ENCODE assay signal across 31 mouse cellular contexts in the genomic region with DNA sequence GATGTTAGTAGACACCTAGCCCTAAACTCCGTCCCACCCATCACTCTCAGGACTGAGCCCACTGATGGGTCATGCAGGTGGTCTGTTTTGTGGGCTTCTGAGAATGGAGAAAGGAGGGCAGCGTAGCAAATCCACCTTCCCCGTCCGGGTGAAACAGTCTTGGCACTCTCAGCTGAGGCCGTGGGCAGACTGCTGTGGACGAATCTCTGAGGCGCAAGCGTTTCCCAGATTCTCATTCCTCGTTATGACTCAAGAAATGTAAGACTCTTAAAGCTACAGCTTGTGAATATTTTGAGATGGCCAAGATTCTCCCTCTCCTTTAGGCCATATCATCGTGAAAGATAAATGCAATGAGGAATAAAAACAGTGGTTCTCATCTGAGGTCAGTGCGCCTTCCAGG.
DNase-seq lines count a peak whose midpoint lies in the region; ATAC-seq lines count a peak whose summit lies in the region.
"Had no signal": no experiment of that assay in that cellular context is flagged by ENCODE, and none has a peak within 500 bp of the region (broad histone marks: within the 10 kb centered on the region; RNA-seq: fewer than 3 reads in every experiment).

No protein-coding gene starts in this region.

- H3K4me1 ChIP-seq in midbrain, embryonic 12.5 days, result peaks cover 55% of the 10 kb centered on the region
- peaks cover 52% of the 10 kb centered on the region for H3K4me1 ChIP-seq in midbrain, embryonic 10.5 days

- no peak overlapping the region for H3K4me3 ChIP-seq in midbrain, embryonic 12.5 days
- H3K4me3 ChIP-seq in midbrain, embryonic 10.5 days, result no peak overlapping the region
- H3K4me3 ChIP-seq: erythroblast, embryonic 14.5 days; forebrain, embryonic 15.5 days; hindbrain, embryonic 15.5 days; intestine, embryonic 15.5 days; limb, embryonic 10.5 days; limb, embryonic 15.5 days; liver, embryonic 13.5 days; neural tube, embryonic 12.5 days had no signal

- H3K27me3 ChIP-seq in midbrain, embryonic 12.5 days, result no peaks in the 10 kb centered on the region
- H3K27me3 ChIP-seq in midbrain, embryonic 10.5 days (ENCODE audit: low read depth, poor library complexity, severe bottlenecking), result no peaks in the 10 kb centered on the region
- H3K27me3 ChIP-seq: forebrain, embryonic 15.5 days; hindbrain, embryonic 15.5 days; intestine, embryonic 15.5 days; limb, embryonic 15.5 days; liver, embryonic 13.5 days; neural tube, embryonic 12.5 days; Patski had no signal

- 91% methylated on average over 11 of the region's 11 CpGs for WGBS in midbrain, embryonic 12.5 days
- 96% methylated on average over 11 of the region's 11 CpGs for WGBS in midbrain, embryonic 10.5 days

- no peaks in the 10 kb centered on the region for H3K36me3 ChIP-seq in midbrain, embryonic 12.5 days
- no peaks in the 10 kb centered on the region for H3K36me3 ChIP-seq in midbrain, embryonic 10.5 days
- H3K36me3 ChIP-seq: forebrain, embryonic 15.5 days; hindbrain, embryonic 15.5 days; intestine, embryonic 15.5 days; limb, embryonic 10.5 days; limb, embryonic 15.5 days; liver, embryonic 13.5 days had no signal

- no peaks in the 10 kb centered on the region for H3K9me3 ChIP-seq in midbrain, embryonic 12.5 days
- no peaks in the 10 kb centered on the region for H3K9me3 ChIP-seq in midbrain, embryonic 10.5 days (replicated peaks)
- H3K9me3 ChIP-seq: forebrain, embryonic 15.5 days; hindbrain, embryonic 15.5 days; intestine, embryonic 15.5 days; limb, embryonic 10.5 days; limb, embryonic 15.5 days; liver, embryonic 13.5 days; neural tube, embryonic 12.5 days had no signal

- DNase-seq in frontal cortex, postnatal 25 days (ENCODE audit: low spot score in 2 of 2), result no peak
- DNase-seq in midbrain, embryonic 10.5 days (ENCODE audit: low spot score), result no peak
- peak; percentile 53 for DNase-seq in right cerebral cortex, adult 18-20 months
- no peak for DNase-seq in right cerebral cortex, postnatal 10 days (ENCODE audit: low spot score in 2 of 2)
- no peak for DNase-seq in kidney, adult 11 months
- no peak for DNase-seq in cerebellum, adult 8-10 months
- DNase-seq: adrenal gland, postnatal 10 days; cerebellum, adult 11 months; cerebellum, postnatal 10 days; gastrocnemius, postnatal 14 days; heart, postnatal 14 days; kidney, adult 8-10 months; kidney, postnatal 4 days; liver, embryonic 13.5 days; lung, adult 18-20 months; retina, postnatal 1 day; spleen, adult 18-20 months; thymus, adult 18-20 months; thymus, postnatal 25 days had no signal

- ATAC-seq in frontal cortex, adult (ENCODE audit: low TSS enrichment), result peak; percentile 83
- ATAC-seq in midbrain, embryonic 12.5 days (ENCODE audit: low FRiP score, low read depth), result no peak
- ATAC-seq: forebrain, embryonic 15.5 days; intestine, embryonic 15.5 days; lung, postnatal 0 days; Patski had no signal

- no peak overlapping the region for H3K9ac ChIP-seq in midbrain, embryonic 12.5 days (replicated peaks)
- H3K9ac ChIP-seq: forebrain, embryonic 15.5 days; hindbrain, embryonic 15.5 days; intestine, embryonic 15.5 days; limb, embryonic 15.5 days; liver, embryonic 13.5 days; neural tube, embryonic 12.5 days had no signal

- no peak overlapping the region for H3K4me2 ChIP-seq in midbrain, embryonic 12.5 days (replicated peaks)
- H3K4me2 ChIP-seq: forebrain, embryonic 15.5 days; hindbrain, embryonic 15.5 days; intestine, embryonic 15.5 days; limb, embryonic 15.5 days; liver, embryonic 13.5 days; neural tube, embryonic 12.5 days had no signal

- peak overlapping the region; percentile 40; the same call in 1 of the 2 replicates for H3K27ac ChIP-seq in midbrain, embryonic 12.5 days (replicated peaks)
- no peak overlapping the region; the same call in 1 of the 2 replicates for H3K27ac ChIP-seq in midbrain, embryonic 10.5 days (replicated peaks)
- H3K27ac ChIP-seq: hindbrain, embryonic 15.5 days; intestine, embryonic 15.5 days; kidney, postnatal 0 days; limb, embryonic 10.5 days; limb, embryonic 15.5 days; liver, embryonic 13.5 days; neural tube, embryonic 12.5 days had no signal
